Comparison of ENCODE assay signal across 8 mouse cellular contexts in the genomic region with DNA sequence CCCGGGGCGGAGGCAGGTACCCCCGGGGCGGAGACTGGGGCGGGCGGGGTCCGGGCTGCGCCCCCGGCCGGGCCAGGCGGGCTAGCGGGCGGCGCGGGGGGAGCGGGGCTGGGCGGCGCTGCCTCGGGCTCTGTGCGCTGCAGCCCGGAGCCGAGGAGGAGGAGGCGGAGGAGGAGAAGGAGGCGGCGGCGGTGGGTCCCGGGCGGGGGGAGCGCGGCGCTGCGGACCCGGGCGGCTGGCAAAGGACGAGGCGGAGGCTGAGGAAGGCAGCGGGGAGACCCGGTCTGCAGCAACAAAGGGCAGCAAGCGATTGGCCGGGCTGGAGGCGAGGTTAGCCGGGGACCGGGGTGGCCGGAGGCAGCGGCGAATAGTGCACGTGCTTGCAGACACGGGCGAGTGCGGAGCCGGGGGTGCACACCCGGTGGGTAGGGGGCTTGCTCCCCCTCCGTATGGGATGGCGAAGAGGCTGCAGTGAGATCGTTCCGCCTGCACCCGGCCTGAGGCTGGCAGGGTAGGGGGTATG. TPM values are rescaled to one million over a fixed set of nuclear protein-coding genes. Genes with fewer than 3 reads are reported as not detected.
A peak's percentile ranks its signal among the peaks of the same experiment; 100 is the strongest.
DNase-seq lines count a peak whose midpoint lies in the region; ATAC-seq and TF ChIP-seq lines count a peak whose summit lies in the region.

No protein-coding gene starts in this region.

- H3K27me3 ChIP-seq in cerebellum, adult 2 months (ENCODE audit: control insufficient read depth, insufficient read depth, low read length): no peaks in the 10 kb centered on the region
- no peaks in the 10 kb centered on the region for H3K27me3 ChIP-seq in forebrain, embryonic 15.5 days
- no peaks in the 10 kb centered on the region for H3K27me3 ChIP-seq in hindbrain, embryonic 14.5 days (ENCODE audit: control insufficient read depth, insufficient read depth, low read length)
- no peaks in the 10 kb centered on the region for H3K27me3 ChIP-seq in limb, embryonic 14.5 days (ENCODE audit: control insufficient read depth, insufficient read depth, low read length)
- no peaks in the 10 kb centered on the region for H3K27me3 ChIP-seq in midbrain, embryonic 16.5 days (ENCODE audit: control insufficient read depth, insufficient read depth, low read depth, low read length)

- WGBS in cerebellum, adult 2 months: under 1% methylated on average over 50 of the region's 57 CpGs
- WGBS in forebrain, embryonic 15.5 days: under 1% methylated on average over 26 of the region's 57 CpGs
- under 1% methylated on average over 24 of the region's 57 CpGs for WGBS in hindbrain, embryonic 14.5 days
- WGBS in limb, embryonic 14.5 days: 4% methylated on average over 36 of the region's 57 CpGs
- under 1% methylated on average over 40 of the region's 57 CpGs for WGBS in midbrain, embryonic 16.5 days

- no peak for TF ChIP-seq CTCF in cerebellum, adult 2 months (IDR thresholded peaks at IDR 0.05; ENCODE audit: borderline replicate concordance, insufficient read depth, low read depth, low read length)

- ATAC-seq in forebrain, embryonic 15.5 days (replicated peaks): peak; percentile 31
- ATAC-seq in hindbrain, embryonic 14.5 days (ENCODE audit: low FRiP score): peak; percentile 9
- ATAC-seq in limb, embryonic 14.5 days (ENCODE audit: low FRiP score, low read depth): peak; percentile 9
- peak; percentile 33 for ATAC-seq in midbrain, embryonic 16.5 days

- peak overlapping the region; percentile 61 for H3K27ac ChIP-seq in cerebellum, adult 2 months (ENCODE audit: insufficient read depth, low read length)
- H3K27ac ChIP-seq in forebrain, embryonic 15.5 days (replicated peaks): peak overlapping the region; percentile 99
- peak overlapping the region; percentile 99 for H3K27ac ChIP-seq in hindbrain, embryonic 14.5 days
- H3K27ac ChIP-seq in limb, embryonic 14.5 days (replicated peaks; ENCODE audit: low read depth, low read length): peak overlapping the region; percentile 98
- peak overlapping the region; percentile 98 for H3K27ac ChIP-seq in midbrain, embryonic 16.5 days (ENCODE audit: low read length)

- peak overlapping the region; percentile 91 for H3K4me2 ChIP-seq in forebrain, embryonic 15.5 days (replicated peaks)
- peak overlapping the region; percentile 88 for H3K4me2 ChIP-seq in hindbrain, embryonic 14.5 days (replicated peaks)
- peak overlapping the region; percentile 79 for H3K4me2 ChIP-seq in limb, embryonic 14.5 days (replicated peaks; ENCODE audit: low read depth, low read length, severe bottlenecking)
- H3K4me2 ChIP-seq in midbrain, embryonic 16.5 days (ENCODE audit: low read length): peak overlapping the region; percentile 82

- H3K9me3 ChIP-seq in forebrain, embryonic 15.5 days: no peaks in the 10 kb centered on the region
- no peaks in the 10 kb centered on the region for H3K9me3 ChIP-seq in hindbrain, embryonic 14.5 days (ENCODE audit: control insufficient read depth, low read length)
- no peaks in the 10 kb centered on the region for H3K9me3 ChIP-seq in limb, embryonic 14.5 days (ENCODE audit: control insufficient read depth, low read length)
- H3K9me3 ChIP-seq in midbrain, embryonic 16.5 days (replicated peaks; ENCODE audit: control insufficient read depth, low read length, poor library complexity, severe bottlenecking): no peaks in the 10 kb centered on the region

- H3K4me3 ChIP-seq in cerebellum, adult 2 months (replicated peaks; ENCODE audit: insufficient read depth, low read depth, low read length): peak overlapping the region; percentile 82
- H3K4me3 ChIP-seq in forebrain, embryonic 15.5 days: peak overlapping the region; percentile 83
- H3K4me3 ChIP-seq in hindbrain, embryonic 14.5 days (replicated peaks; ENCODE audit: low read length): peak overlapping the region; percentile 87
- peak overlapping the region; percentile 55 for H3K4me3 ChIP-seq in limb, embryonic 14.5 days (replicated peaks; ENCODE audit: low read length)
- H3K4me3 ChIP-seq in midbrain, embryonic 16.5 days (ENCODE audit: low read depth, low read length): peak overlapping the region; percentile 85

- no peaks in the 10 kb centered on the region for H3K36me3 ChIP-seq in forebrain, embryonic 15.5 days
- H3K36me3 ChIP-seq in hindbrain, embryonic 14.5 days (replicated peaks; ENCODE audit: control insufficient read depth, insufficient read depth): no peaks in the 10 kb centered on the region
- H3K36me3 ChIP-seq in limb, embryonic 14.5 days (ENCODE audit: control insufficient read depth, insufficient read depth, low read length): peaks cover 4% of the 10 kb centered on the region; the same call in 1 of the 2 replicates
- H3K36me3 ChIP-seq in midbrain, embryonic 16.5 days (ENCODE audit: control insufficient read depth, insufficient read depth, low read length): no peaks in the 10 kb centered on the region

- peak overlapping the region; percentile 99 for H3K9ac ChIP-seq in forebrain, embryonic 15.5 days (replicated peaks)
- peak overlapping the region; percentile 93 for H3K9ac ChIP-seq in hindbrain, embryonic 14.5 days
- peak overlapping the region; percentile 84 for H3K9ac ChIP-seq in limb, embryonic 14.5 days (ENCODE audit: low read depth, low read length, severe bottlenecking)
- H3K9ac ChIP-seq in midbrain, embryonic 16.5 days (ENCODE audit: low read depth, low read length): peak overlapping the region; percentile 99

- 0 out of 2 replicates have a peak, but pooled peaks have one; percentile 13 for TF ChIP-seq POLR2A in cerebellum, adult 2 months (IDR thresholded peaks at IDR 0.05; ENCODE audit: borderline replicate concordance, insufficient read depth, low read length)
- no peak for TF ChIP-seq POLR2A in limb, embryonic 14.5 days (IDR thresholded peaks at IDR 0.05; ENCODE audit: borderline replicate concordance, extremely low read depth, insufficient read depth, insufficient read length)

- H3K4me1 ChIP-seq in cerebellum, adult 2 months (ENCODE audit: control insufficient read depth, insufficient read depth, low read length): no peaks in the 10 kb centered on the region; the same call in 1 of the 2 replicates
- H3K4me1 ChIP-seq in forebrain, embryonic 15.5 days: peaks cover 45% of the 10 kb centered on the region
- H3K4me1 ChIP-seq in hindbrain, embryonic 14.5 days (replicated peaks; ENCODE audit: control insufficient read depth, insufficient read depth, low read length): peaks cover 24% of the 10 kb centered on the region
- peaks cover 39% of the 10 kb centered on the region for H3K4me1 ChIP-seq in limb, embryonic 14.5 days (ENCODE audit: control insufficient read depth, insufficient read depth, low read length)
- H3K4me1 ChIP-seq in midbrain, embryonic 16.5 days (ENCODE audit: control insufficient read depth, insufficient read depth, low read length): peaks cover 16% of the 10 kb centered on the region

- DNase-seq in cerebellum, adult 2 months: peak; percentile 75 to 82
- no peak for DNase-seq in cerebellum, adult 9-11 months
- DNase-seq in adrenal gland, adult 8-10 months: peak; percentile 71
- peak; percentile 72 for DNase-seq in hindbrain, embryonic 14.5 days (ENCODE audit: low spot score)
- peak; percentile 57 for DNase-seq in limb, embryonic 14.5 days (ENCODE audit: low spot score)
- DNase-seq in spleen, postnatal 36 days (ENCODE audit: low spot score in 2 of 2): peak; percentile 50 to 60

RNA-seq across cellular contexts. Expression of a gene that starts 18.5 kb away (rescaled TPM):
- polyA plus RNA-seq in cerebellum, adult 2 months (2012; rRNA removed): 22.5 and 24.7 TPM in 2 replicates
- total RNA-seq in adrenal gland, adult 8-10 months (2022): 10 to 100 TPM; 45.4 to 64.1 (median 52.1) TPM
- polyA plus RNA-seq in forebrain, embryonic 15.5 days (2015; fragmentation: Nextera tagmentation; extraction: Ambion mirVana): 29.5 and 31.5 TPM in 2 replicates
- polyA plus RNA-seq in hindbrain, embryonic 14.5 days (2014; fragmentation: Nextera tagmentation; extraction: Ambion mirVana): 24.4 and 25.7 TPM in 2 replicates
- polyA plus RNA-seq in limb, embryonic 14.5 days (2012; rRNA removed): 35.5 and 42.2 TPM in 2 replicates
- polyA plus RNA-seq in limb, embryonic 14.5 days (2014; fragmentation: Nextera tagmentation; extraction: Ambion mirVana): 26.0 and 33.6 TPM in 2 replicates
- 17.2 and 19.6 TPM in 2 replicates for polyA plus RNA-seq in midbrain, embryonic 16.5 days (2015; fragmentation: Nextera tagmentation; extraction: Ambion mirVana)
